ENCODE assay signal across 8 mouse cellular contexts in genomic region chr7:28867508-28868340, GRCm38 (mm10). TPM values are rescaled to one million over a fixed set of nuclear protein-coding genes. Genes with fewer than 3 reads are reported as not detected.
DNase-seq lines count a peak whose midpoint lies in the region; ATAC-seq and TF ChIP-seq lines count a peak whose summit lies in the region.
"Not testable (repeated sequence)": the region's sequence is repeated elsewhere in the genome, so short reads cannot be mapped to it uniquely, and the experiment has no call there.

No protein-coding gene starts in this region.

- H3K9me3 ChIP-seq in hindbrain, postnatal 0 days (ENCODE audit: low read length) = not testable (repeated sequence)

- DNase-seq in adipocyte (ENCODE audit: low spot score) = peak; percentile 78
- peak; percentile 68 to 77 for DNase-seq in cerebellum, postnatal 36 days
- DNase-seq in gastrocnemius, postnatal 14 days = peak; percentile 77
- peak; percentile 71 for DNase-seq in hindbrain, postnatal 0 days (ENCODE audit: low spot score)
- peak; percentile 52 to 59 for DNase-seq in left cerebral cortex, adult 2 months (ENCODE audit: extremely low spot score in 1 of 2, low spot score in 2 of 2)
- DNase-seq in right cerebral cortex, postnatal 14 days = peak; percentile 64
- peak; percentile 82 for DNase-seq in urinary bladder, postnatal 14 days (ENCODE audit: low spot score)

- 0 out of 2 replicates have a peak overlapping the region, but pooled peaks have one; percentile 16 for H3K4me2 ChIP-seq in hindbrain, postnatal 0 days (ENCODE audit: low read depth, low read length)

- not testable (repeated sequence) for H3K9ac ChIP-seq in hindbrain, postnatal 0 days (replicated peaks; ENCODE audit: low read length)

- H3K36me3 ChIP-seq in hindbrain, postnatal 0 days (ENCODE audit: insufficient read depth, low read length); macrophage (ENCODE audit: inconsistent target): not testable (repeated sequence)

- peak; percentile 57 for ATAC-seq in hindbrain, postnatal 0 days

- H3K4me1 ChIP-seq in hindbrain, postnatal 0 days (ENCODE audit: insufficient read depth, low read length) = not testable (repeated sequence)

- H3K79me2 ChIP-seq in macrophage (ENCODE audit: inconsistent target) = not testable (repeated sequence)

- intact Hi-C loops in gastrocnemius, postnatal 14 days (cut with DNase I; ENCODE audit: low total_unique reads) = loop anchor here (5.0 kb wide), 1 partner anchor 70 kb away; no protein-coding TSS in a partner anchor
- intact Hi-C loops in left cerebral cortex, adult 2 months (cut with DNase I) = loop anchor here (1.0 to 2.0 kb wide), 3 partner anchors 43 to 87 kb away; partner anchors contain the start of gene Ech1

- not testable (repeated sequence) for H3K4me3 ChIP-seq in hindbrain, postnatal 0 days (ENCODE audit: low read length); macrophage (ENCODE audit: inconsistent target)
- H3K4me3 ChIP-seq in left cerebral cortex, adult 2 months = peak overlapping the region; percentile 27; the same call in 1 of the 2 replicates

- peak; percentile 72 for TF ChIP-seq CTCF in hindbrain, postnatal 0 days (IDR thresholded peaks at IDR 0.05; ENCODE audit: low read depth)
- peak; percentile 76 for TF ChIP-seq CTCF in left cerebral cortex, adult 2 months (IDR thresholded peaks at IDR 0.05)

- 27% methylated on average over 23 of the region's 23 CpGs for WGBS in hindbrain, postnatal 0 days
- 25% methylated on average over 17 of the region's 23 CpGs for WGBS in macrophage (ENCODE audit: missing documents)

- not testable (repeated sequence) for H3K27ac ChIP-seq in hindbrain, postnatal 0 days
- H3K27ac ChIP-seq in left cerebral cortex, adult 2 months = peak overlapping the region; percentile 34; the same call in 1 of the 2 replicates
- peak overlapping the region; percentile 17 for H3K27ac ChIP-seq in macrophage

- H3K27me3 ChIP-seq in hindbrain, postnatal 0 days (ENCODE audit: insufficient read depth, low read length) = not testable (repeated sequence)

RNA-seq across cellular contexts. Expression of gene Lgals7, which starts 4.1 kb away (rescaled TPM):
- total RNA-seq in gastrocnemius, postnatal 14 days (2021) = not detected
- 1.1 TPM in 1 of 2 replicates, not detected in the other for total RNA-seq in hindbrain, postnatal 0 days (2014; rRNA removed)
- polyA plus RNA-seq in hindbrain, postnatal 0 days (2015; fragmentation: Nextera tagmentation; extraction: Ambion mirVana) = 3.7 and 5.0 TPM in 2 replicates
- under 1 TPM in 1 of 2 experiments, not detected in 1; 0.49 TPM for total RNA-seq in left cerebral cortex, adult 2 months (2021)
- total RNA-seq in macrophage (2018; cell fraction: chromatin; rRNA removed) = not detected
- not detected for total RNA-seq in macrophage (2018; cell fraction: cytosol; rRNA removed)
- not detected for total RNA-seq in macrophage (2018; cell fraction: nucleus; rRNA removed)
- polyA plus RNA-seq in macrophage (2018) = not detected in 3 replicates

RNA-seq across cellular contexts. Expression of gene Capn12, which starts 13.5 kb away (rescaled TPM):
- total RNA-seq in gastrocnemius, postnatal 14 days (2021) = under 1 TPM; 0.10 to 0.13 TPM
- 0.07 TPM in 1 of 2 replicates, not detected in the other for total RNA-seq in hindbrain, postnatal 0 days (2014; rRNA removed)
- polyA plus RNA-seq in hindbrain, postnatal 0 days (2015; fragmentation: Nextera tagmentation; extraction: Ambion mirVana) = 0.53 and 0.62 TPM in 2 replicates
- 1 to 10 TPM; 1.5 to 2.0 TPM for total RNA-seq in left cerebral cortex, adult 2 months (2021)
- total RNA-seq in macrophage (2018; cell fraction: chromatin; rRNA removed) = not detected
- total RNA-seq in macrophage (2018; cell fraction: cytosol; rRNA removed) = under 1 TPM in 3 of 26 experiments, not detected in 23; 0.03 to 0.11 (median 0.06) TPM
- not detected for total RNA-seq in macrophage (2018; cell fraction: nucleus; rRNA removed)
- 0.22 TPM in 1 of 3 replicates, not detected in the others for polyA plus RNA-seq in macrophage (2018)

RNA-seq across cellular contexts. Expression of gene Lgals4, which starts 34.1 kb away (rescaled TPM):
- 1 to 10 TPM; 2.0 to 4.4 TPM for total RNA-seq in gastrocnemius, postnatal 14 days (2021)
- 0.47 and 8.4 TPM in 2 replicates for total RNA-seq in hindbrain, postnatal 0 days (2014; rRNA removed)
- 5.0 and 5.8 TPM in 2 replicates for polyA plus RNA-seq in hindbrain, postnatal 0 days (2015; fragmentation: Nextera tagmentation; extraction: Ambion mirVana)
- 1 to 10 TPM; 2.6 to 2.9 TPM for total RNA-seq in left cerebral cortex, adult 2 months (2021)
- total RNA-seq in macrophage (2018; cell fraction: chromatin; rRNA removed) = 10 to 100 TPM in 24 of 26 experiments, 1 to 10 TPM in 2; 6.2 to 44.7 (median 16.5) TPM
- total RNA-seq in macrophage (2018; cell fraction: cytosol; rRNA removed) = under 1 TPM in 22 of 26 experiments, not detected in 4; 0.11 to 0.97 (median 0.34) TPM
- 10 to 100 TPM in 10 of 26 experiments, 1 to 10 TPM in 15, under 1 TPM in 1; 0.92 to 21.5 (median 7.1) TPM for total RNA-seq in macrophage (2018; cell fraction: nucleus; rRNA removed)
- 0.96 to 1.1 TPM (median 1.1 TPM) in 3 replicates for polyA plus RNA-seq in macrophage (2018)

RNA-seq across cellular contexts. Expression of gene Ech1, which starts 42.7 kb away (rescaled TPM):
- total RNA-seq in gastrocnemius, postnatal 14 days (2021) = 100 to 1,000 TPM; 198 to 334 TPM
- 95.5 and 131 TPM in 2 replicates for total RNA-seq in hindbrain, postnatal 0 days (2014; rRNA removed)
- 122 and 127 TPM in 2 replicates for polyA plus RNA-seq in hindbrain, postnatal 0 days (2015; fragmentation: Nextera tagmentation; extraction: Ambion mirVana)
- total RNA-seq in left cerebral cortex, adult 2 months (2021) = 10 to 100 TPM; 46.3 to 49.8 TPM
- 10 to 100 TPM; 11.1 to 99.6 (median 28.2) TPM for total RNA-seq in macrophage (2018; cell fraction: chromatin; rRNA removed)
- 100 to 1,000 TPM in 11 of 26 experiments, 10 to 100 TPM in 15; 70.9 to 130 (median 96.5) TPM for total RNA-seq in macrophage (2018; cell fraction: cytosol; rRNA removed)
- total RNA-seq in macrophage (2018; cell fraction: nucleus; rRNA removed) = 10 to 100 TPM; 14.0 to 65.4 (median 27.7) TPM
- 92.1 to 101 TPM (median 96.5 TPM) in 3 replicates for polyA plus RNA-seq in macrophage (2018)

RNA-seq across cellular contexts. Expression of gene Hnrnpl, which starts 59.4 kb away (rescaled TPM):
- 100 to 1,000 TPM; 158 to 189 TPM for total RNA-seq in gastrocnemius, postnatal 14 days (2021)
- 233 and 275 TPM in 2 replicates for total RNA-seq in hindbrain, postnatal 0 days (2014; rRNA removed)
- 179 and 191 TPM in 2 replicates for polyA plus RNA-seq in hindbrain, postnatal 0 days (2015; fragmentation: Nextera tagmentation; extraction: Ambion mirVana)
- total RNA-seq in left cerebral cortex, adult 2 months (2021) = 100 to 1,000 TPM; 434 to 438 TPM
- 100 to 1,000 TPM; 297 to 958 (median 624) TPM for total RNA-seq in macrophage (2018; cell fraction: chromatin; rRNA removed)
- 100 to 1,000 TPM; 170 to 374 (median 257) TPM for total RNA-seq in macrophage (2018; cell fraction: cytosol; rRNA removed)
- 100 to 1,000 TPM; 244 to 752 (median 371) TPM for total RNA-seq in macrophage (2018; cell fraction: nucleus; rRNA removed)
- 170 to 242 TPM (median 175 TPM) in 3 replicates for polyA plus RNA-seq in macrophage (2018)
